Mouse (Mus musculus): Measurements from ENCODE around the gene Trim54. TPM values are rescaled to one million over a fixed set of nuclear protein-coding genes. Genes with fewer than 3 reads are reported as not detected.

Gene Trim54
- polyA plus RNA-seq, 1 experiment: 0.05 TPM

DNA sequence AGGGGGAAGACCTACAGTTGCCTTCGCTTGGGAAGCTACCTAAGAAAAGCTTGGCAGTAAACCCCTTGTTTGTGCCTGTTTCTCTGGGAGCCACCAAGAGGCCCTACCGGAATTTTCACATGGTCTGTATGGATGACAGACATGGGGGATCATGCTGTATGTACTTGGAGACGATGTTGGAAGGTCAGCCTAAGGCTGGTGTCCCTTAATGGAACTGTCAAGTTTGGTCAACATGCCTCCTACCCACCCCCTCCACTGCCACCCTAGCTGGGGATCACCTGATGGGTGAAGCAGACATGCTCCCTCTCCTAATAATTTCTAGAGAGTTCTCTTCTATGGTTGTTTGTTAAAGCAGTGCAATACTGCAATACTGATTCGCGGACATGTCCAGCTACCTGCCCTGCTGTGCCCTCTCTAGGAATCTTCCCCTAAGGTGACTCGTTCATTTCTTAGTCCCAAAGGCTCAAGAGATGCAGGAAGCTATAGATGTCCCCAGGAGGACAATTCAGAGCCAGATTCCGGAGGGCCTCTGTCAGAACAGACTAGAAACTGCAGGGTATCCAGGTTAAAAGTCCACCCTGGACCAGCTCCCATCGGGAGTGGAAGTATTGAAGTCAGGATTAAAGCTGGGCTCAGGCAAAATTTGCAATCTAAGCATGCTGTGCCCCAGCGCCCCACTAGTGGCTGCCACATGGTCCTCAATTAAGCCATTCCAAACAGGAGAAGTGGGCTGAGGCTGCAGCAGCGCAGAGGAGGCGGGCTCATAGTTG is 20.6 kb upstream of the Trim54 start:
- no peak for DNase-seq (ENCODE audit: low read depth, low spot score)
- WGBS: 27% methylated on average over 11 of the region's 11 CpGs

DNA sequence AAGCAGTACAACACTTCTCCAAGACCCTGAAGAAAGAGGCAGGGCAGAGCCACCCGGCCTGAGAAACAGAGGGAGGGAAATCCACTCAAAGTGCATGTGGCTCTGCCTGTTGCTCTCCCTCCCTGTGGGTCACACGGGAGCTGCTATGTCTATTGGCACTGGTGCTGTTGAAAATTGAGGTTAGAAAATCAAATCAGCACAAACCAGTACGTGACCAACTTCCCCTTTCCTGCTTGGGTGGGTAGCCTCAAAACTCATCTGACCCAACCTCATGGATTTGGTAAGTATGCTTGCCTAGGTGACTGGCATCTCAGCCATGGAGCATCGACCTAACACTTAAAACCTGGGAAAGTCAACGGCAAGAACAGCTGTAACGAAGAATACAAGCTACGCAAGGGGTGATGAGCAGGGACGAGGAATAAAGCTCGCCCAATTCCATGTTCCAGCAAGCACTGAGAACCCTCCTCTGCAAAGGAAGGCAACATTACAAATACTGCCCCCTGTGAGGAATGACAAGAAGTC is 10.6 kb upstream of the Trim54 start, which contains the start of gene Dnajc5g:
Dnajc5g (plus strand) TSS at position 472 of the 522 bp plus-strand sequence.
- DNase-seq (ENCODE audit: low read depth, low spot score): no peak
- WGBS: 75% methylated on average over 9 of the region's 9 CpGs

DNA sequence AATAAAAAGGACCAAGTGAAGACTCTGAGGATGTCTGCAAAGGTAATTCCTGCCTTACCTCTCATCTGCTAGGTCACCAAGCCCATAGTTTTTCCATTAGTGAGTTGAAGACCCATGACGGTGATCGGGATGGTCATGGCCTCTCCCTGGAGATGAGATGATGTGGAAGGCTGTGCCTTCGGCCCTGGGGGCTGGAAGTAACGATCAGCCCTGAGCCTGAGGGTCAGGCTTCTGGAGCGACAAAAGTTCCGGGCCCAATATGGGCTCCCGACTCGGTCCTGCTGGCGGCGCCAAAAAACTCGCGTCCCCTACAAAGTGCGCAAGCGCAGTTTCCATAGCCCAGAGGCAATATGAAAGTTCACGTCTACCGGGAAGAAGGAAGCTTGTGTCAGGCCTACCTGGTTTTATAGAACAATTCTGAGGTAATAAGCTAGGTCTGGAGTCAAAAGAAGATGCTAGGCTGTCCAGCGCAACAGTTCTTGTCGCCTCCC is 8.5 kb upstream of the Trim54 start, which contains the start of gene Slc30a3:
Slc30a3 (minus strand) TSS at position 238 of the 491 bp plus-strand sequence.
- no peak for DNase-seq (ENCODE audit: low read depth, low spot score)
- 91% methylated on average over 18 of the region's 18 CpGs for WGBS

DNA sequence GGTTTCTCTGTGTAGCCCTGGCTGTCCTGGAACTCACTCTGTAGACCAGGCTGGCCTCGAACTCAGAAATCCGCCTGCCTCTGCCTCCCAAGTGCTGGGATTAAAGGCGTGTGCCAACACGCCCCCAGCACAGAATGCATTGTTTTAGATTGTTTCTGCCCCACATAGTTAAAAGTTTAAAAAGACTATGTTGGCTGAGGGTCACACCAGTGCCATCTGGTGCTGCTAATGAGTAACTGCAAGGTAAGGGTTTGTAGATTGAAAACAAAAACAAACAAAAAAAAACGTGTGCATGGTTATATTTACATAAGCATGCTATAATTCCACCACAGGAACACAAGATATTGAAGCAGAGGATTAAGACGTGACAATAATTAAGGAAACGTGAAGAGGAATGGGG is 5.7 kb upstream of the Trim54 start:
- DNase-seq (ENCODE audit: low read depth, low spot score): no peak
- WGBS: 22% methylated on average over 7 of the region's 7 CpGs

DNA sequence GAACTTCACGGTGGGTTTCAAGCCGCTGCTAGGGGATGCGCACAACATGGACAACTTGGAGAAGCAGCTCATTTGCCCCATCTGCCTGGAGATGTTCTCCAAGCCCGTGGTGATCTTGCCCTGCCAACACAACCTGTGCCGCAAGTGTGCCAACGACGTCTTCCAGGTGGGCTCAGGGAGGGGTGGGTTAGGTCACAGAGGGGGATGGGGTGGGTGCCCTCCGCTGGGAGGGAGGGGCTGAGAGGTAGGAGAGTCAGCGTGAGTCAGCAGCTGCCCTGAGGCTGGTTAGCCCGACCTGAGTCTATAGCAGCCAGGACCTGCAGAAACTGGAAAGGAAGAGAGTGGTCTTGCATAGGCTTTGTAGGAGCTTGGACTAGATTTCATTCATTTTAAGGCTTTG is 400 bp downstream of the Trim54 start:
- no peak for DNase-seq (ENCODE audit: low read depth, low spot score)
- 23% methylated on average over 10 of the region's 10 CpGs for WGBS

DNA sequence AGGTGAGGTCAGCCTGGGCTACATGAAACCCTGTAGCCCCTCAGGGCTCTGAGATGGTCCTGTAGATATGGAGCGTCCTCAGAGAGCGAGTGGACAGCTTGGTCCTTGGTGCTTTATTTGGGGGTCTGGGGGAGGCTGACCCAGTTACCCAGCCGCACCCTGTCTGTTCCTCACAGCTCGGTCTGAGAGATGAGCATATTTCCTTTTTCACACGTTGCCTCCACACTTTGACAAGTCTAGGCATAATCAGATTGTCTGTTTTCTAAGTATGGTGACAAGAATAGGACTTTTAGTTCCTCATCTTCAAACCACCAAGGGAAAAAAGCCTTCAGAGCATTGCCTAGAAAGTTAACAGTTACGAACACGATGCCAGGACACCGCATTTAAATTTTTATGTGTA is 4.6 kb downstream of the Trim54 start:
- no peak for DNase-seq (ENCODE audit: low read depth, low spot score)
- WGBS: 70% methylated on average over 8 of the region's 8 CpGs

DNA sequence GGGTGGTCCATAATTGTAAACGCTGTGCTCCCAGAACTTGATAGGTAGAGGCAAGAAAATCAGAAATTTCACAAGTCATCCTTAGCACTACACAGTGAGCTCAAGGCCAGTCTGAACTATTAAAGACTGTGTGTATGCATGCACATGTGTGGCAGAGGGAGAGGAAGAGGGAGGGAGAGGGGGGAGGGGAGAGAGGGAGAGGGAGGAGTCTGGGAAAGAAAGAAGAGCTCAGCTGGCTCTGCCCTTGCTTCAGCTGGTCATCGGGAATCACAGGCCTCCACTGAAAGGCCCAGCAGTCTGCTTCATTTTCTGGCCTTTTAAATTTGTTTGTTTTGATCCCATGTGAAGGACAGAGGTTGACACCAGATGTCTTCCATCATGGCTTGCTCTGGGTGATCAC is 7.0 kb downstream of the Trim54 start:
- DNase-seq (ENCODE audit: low read depth, low spot score): no peak
- 44% methylated on average over 2 of the region's 2 CpGs for WGBS

DNA sequence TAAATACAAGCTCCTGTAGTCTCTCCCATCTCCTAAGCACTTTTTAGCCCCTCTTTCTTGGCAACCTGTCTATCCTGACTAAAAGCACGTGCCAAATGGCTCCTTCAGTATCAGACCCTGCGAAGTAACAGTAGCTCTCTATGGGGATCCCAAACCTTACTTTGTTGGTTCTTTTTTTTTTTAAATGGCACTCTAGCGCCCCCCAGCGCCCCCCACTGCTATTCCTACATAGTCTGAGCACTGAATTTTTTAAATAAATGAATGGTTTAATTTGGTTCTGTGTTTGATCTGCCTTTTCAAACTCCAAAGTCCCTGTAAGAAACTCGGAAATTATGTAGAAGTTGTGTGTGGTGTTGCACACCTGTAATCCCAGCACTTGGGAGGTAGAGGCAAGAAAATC is 9.5 kb downstream of the Trim54 start:
- WGBS: 39% methylated on average over 5 of the region's 5 CpGs
- DNase-seq (ENCODE audit: low read depth, low spot score): no peak

DNA sequence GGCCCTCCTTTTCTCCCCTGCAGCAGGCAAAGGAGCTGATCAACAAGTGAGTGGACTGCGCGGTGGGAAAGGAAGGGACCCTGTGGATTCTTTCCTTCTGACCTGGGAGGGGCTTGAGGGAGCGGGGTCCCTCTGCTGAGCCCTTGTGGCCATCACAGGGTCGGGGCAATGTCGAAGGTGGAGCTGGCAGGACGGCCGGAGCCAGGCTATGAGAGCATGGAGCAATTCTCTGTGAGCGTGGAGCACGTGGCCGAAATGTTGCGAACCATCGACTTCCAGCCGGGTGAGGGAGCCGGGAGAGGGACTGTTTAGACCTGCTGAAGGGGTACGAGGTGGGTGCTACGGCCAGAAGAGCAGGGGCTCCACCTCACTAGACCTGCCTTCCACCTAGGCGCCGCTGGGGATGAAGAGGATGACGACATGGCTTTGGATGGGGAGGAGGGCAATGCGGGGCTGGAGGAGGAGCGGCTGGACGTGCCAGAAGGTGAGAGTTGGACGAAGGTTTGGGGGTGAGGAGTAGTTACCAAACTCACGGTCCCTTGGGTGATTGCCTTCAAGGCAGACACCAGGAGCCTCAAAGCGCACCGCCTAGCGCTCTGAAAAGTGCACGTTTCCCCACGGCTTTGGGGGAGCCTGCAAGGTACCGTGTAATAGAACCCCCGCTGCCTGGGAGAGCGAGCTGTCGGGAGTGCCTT is 20.4 kb downstream of the Trim54 start:
- no peak for DNase-seq (ENCODE audit: low read depth, low spot score)
- 2% methylated on average over 33 of the region's 33 CpGs for WGBS

DNA sequence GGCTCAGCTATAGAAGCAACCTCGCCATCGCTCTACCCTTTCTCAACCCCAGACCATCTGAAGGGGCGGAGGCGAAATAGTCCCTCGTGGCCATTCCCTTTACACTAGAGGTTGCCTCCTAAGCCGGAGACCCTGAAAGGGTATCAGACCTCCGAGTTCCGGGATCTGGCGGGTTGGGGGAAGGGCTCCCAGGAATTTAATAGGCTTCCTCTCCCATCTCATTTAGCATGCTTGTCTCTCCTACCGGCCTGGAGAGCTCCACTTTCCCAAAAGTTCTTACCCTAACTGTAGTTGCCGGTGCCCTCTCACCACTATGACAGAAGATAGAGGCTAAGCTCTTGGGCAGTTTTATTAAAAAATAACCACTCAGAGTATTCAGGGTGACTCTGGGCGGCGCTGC is 21.1 kb downstream of the Trim54 start:
- WGBS: 4% methylated on average over 13 of the region's 13 CpGs
- no peak for DNase-seq (ENCODE audit: low read depth, low spot score)

DNA sequence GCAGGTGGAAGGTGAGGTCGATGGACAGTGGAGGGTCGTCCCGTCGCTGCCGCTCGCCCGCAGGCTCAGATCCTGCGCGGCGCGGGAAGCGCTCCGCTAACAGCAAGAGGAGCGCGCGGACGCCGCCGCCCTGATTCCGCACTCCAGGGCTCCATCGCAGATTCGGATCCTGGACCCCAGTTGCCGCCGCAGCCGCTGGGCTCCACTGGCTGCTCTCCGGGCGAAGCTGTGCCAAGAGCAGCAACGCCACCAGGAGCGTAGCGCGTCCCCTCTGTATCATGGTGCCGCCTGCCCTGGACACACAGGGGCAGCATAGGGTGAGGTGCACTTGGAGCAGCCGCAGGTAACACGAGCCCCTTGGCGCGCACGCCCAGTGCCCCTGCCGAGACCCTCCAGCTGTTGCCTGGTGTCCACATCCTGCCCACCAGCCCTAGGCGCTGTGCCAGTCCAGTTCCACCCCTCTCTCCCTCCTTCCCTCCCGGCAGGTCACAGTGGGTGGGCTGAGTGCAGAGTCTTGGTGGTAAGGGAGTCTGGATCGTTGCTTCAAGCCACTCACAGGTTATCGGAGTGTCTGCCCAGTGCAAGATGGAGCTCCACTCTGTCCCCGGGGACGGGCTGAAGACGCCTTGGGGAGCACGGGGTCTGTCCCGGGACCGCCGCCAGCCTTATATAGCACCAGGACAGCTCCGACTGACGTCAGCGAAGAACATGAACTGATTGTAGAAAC is 21.9 kb downstream of the Trim54 start, which contains the start of gene Ucn:
Ucn (minus strand) TSS at position 589 of the 727 bp plus-strand sequence.
- DNase-seq (ENCODE audit: low read depth, low spot score): no peak
- 2% methylated on average over 52 of the region's 52 CpGs for WGBS

DNA sequence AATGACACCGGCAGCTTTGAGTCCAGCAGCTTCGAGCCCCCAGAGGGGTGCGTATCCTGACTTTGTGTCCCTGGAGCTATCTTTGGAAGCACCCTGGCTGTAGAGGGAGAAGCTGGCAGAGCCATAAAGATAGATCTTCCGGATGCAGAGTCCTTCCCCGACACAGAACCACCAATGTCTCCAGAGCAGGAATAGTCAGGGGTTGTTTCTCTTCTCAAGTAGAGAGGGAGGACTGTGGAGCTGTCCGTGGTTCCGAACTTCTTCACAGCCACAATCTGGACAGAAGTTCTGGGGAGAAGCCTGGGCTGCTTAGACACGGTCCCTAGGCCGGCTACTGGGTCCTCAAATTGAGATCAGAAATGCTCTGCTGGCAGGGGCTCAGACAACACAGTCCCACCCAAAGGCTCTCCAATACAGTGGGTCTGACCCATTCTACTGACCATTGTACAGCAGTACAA is 22.5 kb downstream of the Trim54 start:
- no peak for DNase-seq (ENCODE audit: low read depth, low spot score)
- WGBS: 14% methylated on average over 9 of the region's 9 CpGs

DNA sequence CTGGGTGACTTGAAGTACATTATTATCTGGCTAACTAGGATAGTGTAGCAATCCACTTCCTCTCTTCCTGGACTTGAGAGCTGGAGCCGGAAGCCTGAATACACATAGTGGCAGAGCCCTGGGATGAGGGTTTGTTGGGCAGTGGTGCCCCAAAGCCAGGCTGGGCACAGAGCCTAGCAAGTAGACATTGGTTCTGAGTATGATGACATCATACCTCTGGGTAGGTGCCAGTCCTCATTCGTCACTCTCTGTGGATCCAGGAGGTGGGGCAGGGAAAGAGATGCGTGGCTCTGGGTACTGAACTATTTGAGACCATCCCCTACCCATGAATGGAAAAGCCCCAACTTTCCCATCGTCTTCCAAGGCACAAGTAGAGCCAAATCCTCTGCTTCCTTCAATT is 33.3 kb downstream of the Trim54 start:
- DNase-seq (ENCODE audit: low read depth, low spot score): no peak
- 75% methylated on average over 4 of the region's 4 CpGs for WGBS

DNA sequence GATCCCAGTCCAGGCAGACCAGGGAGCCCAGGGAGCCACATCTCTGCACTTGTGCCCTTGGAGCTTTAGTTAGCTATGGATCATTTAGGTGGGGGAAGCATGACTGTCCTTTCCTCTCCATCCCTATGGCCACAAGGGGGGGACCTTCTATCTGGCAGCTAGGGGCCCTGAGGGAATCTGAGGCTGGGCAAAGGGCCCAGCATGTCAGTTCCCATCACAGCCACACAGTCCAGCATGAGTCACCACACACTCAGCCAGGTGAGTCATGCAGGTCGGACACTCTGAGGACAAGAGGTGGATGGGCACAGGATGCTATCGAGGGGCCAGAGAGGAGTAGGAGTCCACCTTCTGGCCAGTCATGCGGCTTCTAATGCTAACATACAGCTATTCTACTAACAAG is 35.2 kb downstream of the Trim54 start:
- no peak for DNase-seq (ENCODE audit: low read depth, low spot score)

DNA sequence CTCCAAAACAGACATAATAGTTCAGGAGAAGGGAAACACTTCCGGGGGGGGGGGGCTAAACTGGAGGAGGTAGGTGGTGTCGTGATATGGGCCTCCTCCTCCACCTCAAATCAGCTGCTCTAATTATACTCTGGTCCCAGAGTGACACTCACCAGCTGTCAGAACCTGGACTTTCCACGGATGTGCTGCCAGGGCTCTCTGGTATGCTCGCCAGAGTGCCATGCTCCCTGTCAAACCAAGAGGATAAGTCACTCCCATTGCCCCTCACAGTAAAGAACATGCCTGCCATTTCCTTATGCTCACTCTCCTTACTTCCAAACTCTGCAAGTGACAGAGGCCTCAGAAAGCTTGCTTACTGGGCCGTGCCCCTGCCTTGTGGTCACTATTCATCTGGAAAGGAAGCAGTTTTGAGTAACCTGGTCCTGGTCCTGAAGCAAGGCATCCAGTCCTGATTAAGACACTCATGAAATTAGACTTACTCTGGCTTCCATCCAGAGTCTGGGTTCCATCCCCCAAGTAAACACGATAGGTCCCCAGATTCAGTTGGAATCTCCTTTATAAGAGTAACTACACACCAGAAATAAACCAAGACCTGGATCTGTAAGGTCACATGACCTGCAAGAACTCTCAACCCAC is 37.1 kb downstream of the Trim54 start:
- WGBS: 17% methylated on average over 6 of the region's 6 CpGs
- DNase-seq (ENCODE audit: low read depth, low spot score): no peak

More for the DNA sequence above, 35.2 kb downstream of the Trim54 start:
- 62% methylated on average over 3 of the region's 3 CpGs for WGBS

DNA sequence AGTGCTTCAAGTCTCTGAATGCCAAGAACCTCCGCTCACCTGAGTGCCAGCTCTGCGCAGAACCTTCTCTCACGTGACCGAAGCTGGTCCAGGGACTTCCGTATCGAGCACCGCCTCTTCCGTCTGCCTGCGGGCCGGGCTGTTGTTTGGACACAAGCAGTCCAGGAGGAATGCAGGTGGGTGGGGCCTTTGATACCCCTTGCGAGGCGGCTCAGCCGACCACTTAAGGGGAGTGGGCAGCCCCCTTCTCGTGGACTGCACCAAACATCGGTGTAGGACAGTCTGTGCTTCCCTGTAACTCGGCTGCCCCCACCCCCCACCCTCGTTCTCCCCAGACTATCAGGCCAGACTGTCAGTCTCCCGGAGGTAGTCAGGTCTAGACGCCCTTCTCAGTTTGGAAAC is 37.6 kb downstream of the Trim54 start, which contains the start of gene Mpv17:
Mpv17 (minus strand) TSS at position 100 of the 402 bp plus-strand sequence.
- DNase-seq (ENCODE audit: low read depth, low spot score): peak; percentile 75
- under 1% methylated on average over 19 of the region's 19 CpGs for WGBS

DNA sequence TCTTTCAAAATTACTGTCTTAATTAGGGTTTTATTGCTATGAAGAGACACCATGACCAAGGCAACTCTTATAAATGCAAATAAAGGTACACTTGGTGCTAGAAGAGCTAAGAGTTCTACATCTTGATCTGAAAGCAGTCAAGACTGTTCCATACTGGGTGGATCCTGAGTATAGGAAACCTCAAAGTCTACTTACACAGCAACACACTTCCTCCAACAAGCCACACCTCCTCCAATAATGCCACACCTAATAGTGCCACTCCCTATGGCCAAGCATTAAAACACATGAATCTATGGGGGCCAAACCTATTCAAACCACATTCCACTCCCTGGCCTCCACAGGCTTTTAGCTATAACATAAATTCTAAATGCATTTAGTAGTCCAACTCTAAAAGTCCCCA is 46.0 kb downstream of the Trim54 start:
- peak; percentile 53 for DNase-seq (ENCODE audit: low read depth, low spot score)

DNA sequence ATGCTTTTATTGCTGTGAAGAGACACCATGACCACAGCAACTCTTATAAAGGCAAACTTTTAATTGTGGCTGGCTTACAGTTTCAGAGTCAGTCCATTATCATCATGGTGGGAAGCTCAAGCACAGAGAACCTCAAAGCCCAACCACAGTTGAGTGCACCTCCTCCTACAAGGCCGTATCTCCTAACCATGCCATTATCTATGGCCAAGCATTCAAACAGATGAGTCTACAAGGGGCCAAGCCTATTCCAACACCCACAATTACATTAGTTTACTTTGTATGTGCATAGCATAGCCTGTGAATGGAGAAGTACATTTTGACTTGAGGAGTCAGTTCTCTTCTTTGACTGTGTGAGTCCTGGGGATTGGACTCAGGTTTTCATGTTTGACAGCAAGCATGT is 48.4 kb downstream of the Trim54 start:
- DNase-seq (ENCODE audit: low read depth, low spot score): no peak
- WGBS: 96% methylated on average over 1 of the region's 1 CpGs

DNA sequence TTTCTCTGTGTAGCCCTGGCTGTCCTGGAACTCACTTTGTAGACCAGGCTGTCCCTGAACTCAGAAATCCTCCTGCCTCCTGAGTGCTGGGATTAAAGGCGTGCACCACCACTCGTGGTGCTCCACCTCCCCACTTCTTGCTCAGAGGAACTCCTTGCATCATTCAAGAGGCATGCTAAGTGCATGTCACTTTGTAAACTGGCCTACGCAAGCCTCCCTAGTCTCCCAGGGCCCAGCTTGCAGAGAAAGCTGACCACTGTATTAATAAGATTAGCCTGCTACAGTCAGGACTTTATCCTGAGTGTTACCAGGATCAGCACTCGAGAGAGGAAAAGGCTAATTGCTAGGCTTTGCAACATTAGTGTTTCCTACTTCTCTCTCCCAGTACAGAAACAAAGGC is 52.1 kb downstream of the Trim54 start:
- DNase-seq (ENCODE audit: low read depth, low spot score): no peak
- 87% methylated on average over 4 of the region's 4 CpGs for WGBS
